Mouse (Mus musculus) G1E (cell line): ENCODE results near the gene Slc25a26.

Source experiments
- CTCF ChIP-seq: IDR thresholded peaks from 2 replicates; pipeline ENCODE4 v1.5.1; 2012; ENCODE audit warnings: low read depth, low read length, inconsistent platforms, mixed read lengths
- GATA1 ChIP-seq: IDR thresholded peaks from 2 replicates; pipeline ENCODE4 v1.6.1; 2012; ENCODE audit warnings: borderline replicate concordance, low read length, inconsistent platforms, mixed read lengths
- POLR2AphosphoS5 ChIP-seq: IDR thresholded peaks from 2 replicates; pipeline ENCODE4 v1.6.1; 2012; ENCODE audit warnings: low read depth, low read length, inconsistent platforms; ENCODE audit not compliant: insufficient replicate concordance
- TAL1 ChIP-seq: conservative IDR thresholded peaks from 2 replicates; pipeline ENCODE4 v1.6.1; 2012; ENCODE audit warnings: low read depth, low read length, inconsistent platforms, mixed read lengths

- no peak for TF ChIP-seq CTCF
- no peak for TF ChIP-seq GATA1
- TF ChIP-seq TAL1 = no peak
- no peak for TF ChIP-seq POLR2AphosphoS5
These were observed 3.8 kb downstream of the Slc25a26 start for GRCm38 (mm10) chr6:94503963-94504362.
